Mouse (Mus musculus) activated CD4-positive, CD25-positive, alpha-beta regulatory T cell (primary cell): ENCODE data around the gene Slc15a5. TPM values are rescaled to one million over a fixed set of nuclear protein-coding genes. Genes with fewer than 3 reads are reported as not detected.

Source experiments
- polyA plus RNA-seq, 2 experiments: library from polyadenylated mRNA; unstranded; fragments of 100-300 nt; shearing (Covaris generic); gene quantifications; one replicate each; pipeline ENCODE4 v1.2.1; 2017

Slc15a5 gene
- not detected for polyA plus RNA-seq

DNA sequence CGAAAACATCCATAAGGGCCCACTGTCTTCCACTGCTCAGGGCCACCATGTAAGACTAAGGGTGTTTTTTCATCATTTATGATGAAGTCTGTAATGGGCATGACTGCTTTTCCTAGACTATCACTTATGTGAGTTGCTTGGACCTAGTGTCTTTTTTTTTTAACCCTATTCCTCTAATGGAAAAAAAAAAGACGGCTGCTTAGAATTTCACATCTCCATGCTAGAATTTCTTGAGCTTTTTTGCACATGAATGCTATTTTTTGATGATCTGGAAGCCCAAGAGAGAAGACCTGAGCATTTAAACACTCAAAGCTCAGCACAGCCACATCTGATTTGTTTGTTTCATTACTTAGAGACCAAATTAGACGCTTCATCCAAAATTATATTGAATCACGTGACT lies at the start of gene Slc15a5:
TSS of gene Slc15a5 (minus strand) at position 101 of the 400 bp plus-strand sequence.

Other genes starting within 250 kb of the Slc15a5 start
- gene Mgst1, start 60.4 kb upstream of the Slc15a5 start, polyA plus RNA-seq = 1 to 10 TPM in 1 of 2 experiments, under 1 TPM in 1; 0.24 to 6.3 TPM